Mouse (Mus musculus) embryonic facial prominence, embryonic 11.5 days (tissue): Measurements from ENCODE around the gene Sim2. TPM values are rescaled to one million over a fixed set of nuclear protein-coding genes. Genes with fewer than 3 reads are reported as not detected.
A peak's percentile ranks its signal among the peaks of the same experiment; 100 is the strongest.

Experiments
- ATAC-seq: fragments of 200-750 bp; cut with Nextera tagmentation; replicated peaks from 2 replicates; pipeline ENCODE4 v1.8.0; 2017; ENCODE audit warnings: low read depth; ENCODE audit not compliant: insufficient number of reproducible peaks, low FRiP score, low TSS enrichment
- DNase-seq: peaks from one replicate; pipeline ENCODE4 v3.0.0-alpha.2; 2015; ENCODE audit warnings: low spot score
- H3K27ac ChIP-seq: fragments of 300-500 bp; sonication (generic); replicated peaks from 2 replicates; pipeline ENCODE4 v1.5.1; 2014; ENCODE audit warnings: mild to moderate bottlenecking, low read depth, low read length, control low read depth
- H3K27me3 ChIP-seq: fragments of 300-500 bp; sonication (generic); 2 replicates; pipeline ENCODE4 v1.6.1; 2014; ENCODE audit warnings: mild to moderate bottlenecking, low read length, moderate library complexity, mixed read lengths; ENCODE audit not compliant: control insufficient read depth, insufficient read depth
- H3K36me3 ChIP-seq: fragments of 300-500 bp; sonication (generic); replicated peaks from 2 replicates; pipeline ENCODE4 v1.6.1; 2014; ENCODE audit warnings: low read depth, mild to moderate bottlenecking, low read length, moderate library complexity, mixed read lengths; ENCODE audit not compliant: control insufficient read depth, insufficient read depth
- H3K4me1 ChIP-seq: fragments of 300-500 bp; sonication (generic); 2 replicates; pipeline ENCODE4 v1.6.1; 2014; ENCODE audit warnings: low read length, mixed read lengths; ENCODE audit not compliant: control insufficient read depth, insufficient read depth
- H3K4me2 ChIP-seq: fragments of 300-500 bp; sonication (generic); 2 replicates; pipeline ENCODE4 v1.6.1; 2014; ENCODE audit warnings: low read depth, mild to moderate bottlenecking, control low read depth, low read length, moderate library complexity
- H3K4me3 ChIP-seq: fragments of 300-500 bp; sonication (generic); 2 replicates; pipeline ENCODE4 v1.5.1; 2014; ENCODE audit warnings: low read depth, low read length, control low read depth
- H3K9ac ChIP-seq: fragments of 300-500 bp; sonication (generic); replicated peaks from 2 replicates; pipeline ENCODE4 v1.6.1; 2014; ENCODE audit warnings: mild to moderate bottlenecking, control low read depth, low read length
- H3K9me3 ChIP-seq: fragments of 300-500 bp; sonication (generic); replicated peaks from 2 replicates; pipeline ENCODE4 v1.6.1; 2016; ENCODE audit warnings: mild to moderate bottlenecking, low read length, inconsistent platforms, mixed read lengths; ENCODE audit not compliant: control insufficient read depth
- WGBS: fragments of 180-500 bp; shearing (Covaris S2); extraction: QIAGEN DNeasy Blood & Tissue Kit; methylation state at CpG from one replicate; pipeline ENCODE4 v1.1.7; 2014; 5-methylcytosine and 5-hydroxymethylcytosine counted together
- microRNA-seq: library from miRNA; unstranded; fragments of <30 nt; microRNA quantifications from one replicate; pipeline ENCODE4, GENCODE M21; 2016; ENCODE audit warnings: borderline number of aligned reads
- polyA plus RNA-seq: library from polyadenylated mRNA; unstranded; fragments of >200 nt; fragmentation: Nextera tagmentation; extraction: Ambion mirVana; gene quantifications from 2 replicates; pipeline ENCODE4 v1.2.1, GENCODE M21; 2014

Gene Sim2
- polyA plus RNA-seq, 1 experiment from 2014 or later = 3.9 TPM

DNA sequence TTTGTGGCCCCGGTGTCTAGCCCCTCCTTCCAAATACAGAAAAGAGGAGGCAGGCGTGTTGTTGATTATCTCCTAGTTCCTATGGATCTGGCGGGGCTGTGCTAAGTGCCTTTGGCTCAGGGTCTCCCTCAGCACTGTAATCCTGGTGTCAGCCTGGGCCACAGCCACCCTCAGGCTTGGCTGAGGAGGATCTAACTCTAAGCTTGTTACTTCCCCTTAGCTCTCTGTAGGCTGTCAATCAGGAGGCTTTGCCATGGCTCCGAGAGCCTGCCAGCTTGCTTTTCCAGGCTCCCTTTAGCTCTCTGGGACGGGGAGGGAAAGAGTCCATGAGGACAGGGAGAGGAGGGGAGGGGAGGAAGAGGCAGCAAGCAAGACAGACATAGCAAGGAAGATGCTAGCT is 80.2 kb downstream of the Sim2 start:
- H3K4me2 ChIP-seq = no peak overlapping the region
- ATAC-seq (peak; percentile 50; the same call in 1 of the 2 replicates), DNase-seq (peak; percentile 39)
- H3K27ac ChIP-seq = no peak overlapping the region
- H3K9ac ChIP-seq = no peak overlapping the region
- no peak overlapping the region for H3K4me3 ChIP-seq
- no peaks in the 10 kb centered on the region for H3K27me3 ChIP-seq
- H3K36me3 ChIP-seq = no peaks in the 10 kb centered on the region
- 11% methylated on average over 5 of the region's 5 CpGs for whole genome bisulfite sequencing
- no peaks in the 10 kb centered on the region; the same call in 1 of the 2 replicates for H3K4me1 ChIP-seq
- H3K9me3 ChIP-seq = no peaks in the 10 kb centered on the region

DNA sequence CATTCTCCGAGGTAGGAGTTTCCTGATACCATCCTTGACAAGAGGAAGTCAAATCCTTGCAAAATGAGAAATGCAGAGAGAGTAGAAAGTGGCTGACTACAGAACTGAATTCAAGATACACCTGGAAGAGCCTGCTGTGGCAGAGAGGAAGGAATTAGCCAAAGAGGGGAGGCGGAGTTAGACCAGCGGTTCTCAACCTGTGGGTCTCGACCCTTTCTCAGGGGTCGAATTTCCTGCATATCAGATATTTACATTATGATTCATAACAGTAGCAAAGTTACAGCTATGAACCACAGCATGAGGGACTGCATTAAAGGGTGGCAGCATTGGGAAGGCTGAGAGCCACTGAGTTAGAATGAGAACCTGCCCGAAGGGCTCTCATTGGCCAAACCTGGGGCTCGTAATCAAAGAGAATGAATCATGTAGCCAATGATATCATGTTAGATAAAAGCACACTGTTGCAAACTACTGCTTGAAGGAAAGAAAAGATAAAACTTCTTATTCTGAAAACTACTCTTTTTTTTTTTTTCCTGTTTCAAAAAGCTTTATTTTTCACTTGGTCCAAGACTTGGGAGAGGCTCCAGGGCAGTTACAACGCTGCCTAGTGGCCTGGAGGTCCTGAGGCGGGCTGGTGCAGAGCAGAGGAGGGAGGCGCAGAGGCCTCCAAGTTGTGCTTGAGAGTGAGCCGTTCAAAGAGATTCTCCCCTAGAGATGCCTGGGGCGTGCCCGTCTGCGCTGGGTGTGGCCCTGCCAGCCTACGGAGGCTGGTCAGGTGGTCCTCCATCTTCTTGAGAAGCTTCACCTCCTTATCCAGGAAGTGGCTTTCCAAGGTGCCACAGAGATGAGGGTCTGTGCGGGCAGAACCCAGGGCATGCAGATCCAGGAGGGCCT is 84.2 kb downstream of the Sim2 start:
- no peak overlapping the region for H3K4me3 ChIP-seq
- no peak for DNase-seq
- no peaks in the 10 kb centered on the region; the same call in 1 of the 2 replicates for H3K4me1 ChIP-seq
- H3K9ac ChIP-seq = no peak overlapping the region
- no peak overlapping the region for H3K27ac ChIP-seq
- H3K4me2 ChIP-seq = no peak overlapping the region
- no peaks in the 10 kb centered on the region for H3K9me3 ChIP-seq
- 85% methylated on average over 16 of the region's 16 CpGs for WGBS
- ATAC-seq = no peak
- no peaks in the 10 kb centered on the region for H3K27me3 ChIP-seq
- H3K36me3 ChIP-seq = no peaks in the 10 kb centered on the region

DNA sequence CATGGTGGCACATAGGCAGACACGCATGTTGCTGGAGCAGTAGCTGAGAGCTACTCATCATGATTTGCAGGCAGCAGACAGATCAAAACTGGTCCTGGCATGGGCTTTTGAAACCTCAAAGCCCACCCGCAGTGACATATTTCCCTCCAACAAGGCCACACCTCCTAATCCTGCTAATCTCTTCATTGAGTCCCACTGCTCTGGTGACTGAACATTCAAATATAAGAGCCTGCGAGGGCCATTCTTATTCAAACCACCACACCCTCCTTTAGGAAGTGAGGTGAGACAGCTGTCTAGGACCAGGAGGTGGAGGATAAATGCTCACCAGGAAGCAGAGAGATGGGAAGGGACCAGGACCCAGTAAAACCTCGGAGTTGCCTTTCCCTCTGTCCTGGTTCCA is 85.5 kb downstream of the Sim2 start:
- Histone ChIP-seq H3K4me3 (no peak overlapping the region), H3K4me1 (no peaks in the 10 kb centered on the region), H3K36me3 (no peaks in the 10 kb centered on the region), H3K4me2 (no peak overlapping the region), H3K27ac (no peak overlapping the region), H3K9me3 (no peaks in the 10 kb centered on the region), H3K9ac (no peak overlapping the region), H3K27me3 (no peaks in the 10 kb centered on the region)
- no peak for ATAC-seq
- WGBS = 42% methylated on average over 4 of the region's 4 CpGs
- no peak for DNase-seq

DNA sequence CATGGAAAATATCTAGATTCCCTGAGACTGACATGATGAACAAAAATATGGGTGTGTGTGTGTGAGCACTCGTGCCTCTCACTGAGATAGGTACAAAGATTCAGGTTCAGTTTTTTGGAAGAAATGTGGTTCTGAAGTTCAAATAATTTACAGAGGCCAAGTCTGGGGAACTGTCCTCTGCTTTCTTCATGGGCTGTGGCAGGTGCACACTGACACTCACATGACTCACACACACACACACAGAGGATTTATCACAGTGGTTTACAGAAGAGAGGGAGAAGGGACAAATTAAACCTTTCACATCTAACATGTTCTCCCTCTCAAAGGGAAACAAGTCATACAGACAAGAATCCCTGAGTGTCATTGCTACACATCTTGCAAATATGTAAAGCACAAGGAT is 88.6 kb downstream of the Sim2 start:
- whole genome bisulfite sequencing = 85% methylated on average over 1 of the region's 1 CpGs
- Histone ChIP-seq H3K4me1 (no peaks in the 10 kb centered on the region), H3K9ac (no peak overlapping the region), H3K36me3 (no peaks in the 10 kb centered on the region), H3K4me3 (no peak overlapping the region), H3K27ac (no peak overlapping the region), H3K4me2 (no peak overlapping the region), H3K9me3 (no peaks in the 10 kb centered on the region), H3K27me3 (peaks cover 4% of the 10 kb centered on the region; the same call in 1 of the 2 replicates)
- DNase-seq = no peak
- no peak for ATAC-seq

DNA sequence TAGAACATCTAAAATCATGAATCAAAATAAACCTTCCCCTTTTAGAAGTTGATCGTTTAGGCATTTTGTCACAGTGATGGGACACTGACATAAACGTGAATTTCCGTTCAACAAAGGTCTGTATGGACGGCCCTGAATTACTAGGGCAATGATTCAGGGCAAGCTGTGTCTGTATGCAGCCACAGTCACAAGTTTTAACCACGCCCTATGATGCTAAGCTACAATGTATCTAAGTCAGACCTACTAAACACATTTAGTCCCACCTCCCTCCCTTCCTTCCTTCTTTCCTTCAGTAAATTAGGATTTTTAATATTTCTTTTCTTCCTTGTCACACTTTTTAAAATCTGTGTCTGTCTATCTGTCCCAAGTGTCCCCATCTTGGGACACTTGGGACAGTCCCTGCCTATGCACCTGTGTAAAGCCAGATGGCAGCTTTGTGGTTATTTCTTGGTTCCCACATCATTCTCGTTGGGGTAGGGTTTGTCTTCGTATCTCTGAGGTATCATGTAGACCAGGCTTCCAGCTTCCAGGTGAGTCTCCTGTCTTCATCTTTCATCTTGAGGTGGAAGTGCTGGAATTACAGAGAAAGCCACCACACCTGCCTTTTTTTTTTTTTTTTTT is 90.7 kb downstream of the Sim2 start:
- WGBS = 73% methylated on average over 7 of the region's 7 CpGs
- DNase-seq (no peak), ATAC-seq (no peak)
- no peak overlapping the region for H3K4me2 ChIP-seq
- no peak overlapping the region for H3K27ac ChIP-seq
- H3K9me3 ChIP-seq = no peaks in the 10 kb centered on the region
- H3K27me3 ChIP-seq = peaks cover 6% of the 10 kb centered on the region
- H3K36me3 ChIP-seq = no peaks in the 10 kb centered on the region
- no peak overlapping the region for H3K4me3 ChIP-seq
- H3K9ac ChIP-seq = no peak overlapping the region
- H3K4me1 ChIP-seq = no peaks in the 10 kb centered on the region

Small RNA genes lying within 50 kb of the gene (microRNA-seq; reads per million reads assigned to microRNA genes)
- gene Gm23062 = not detected

Other genes starting within 250 kb of the Sim2 start
- 130 and 138 TPM in 2 replicates for gene Chaf1b, start 201.0 kb upstream of the Sim2 start, polyA plus RNA-seq
- 0.33 TPM in 1 of 2 replicates, not detected in the other for gene Cldn14, start 76.1 kb upstream of the Sim2 start, polyA plus RNA-seq
- gene Hlcs, start 228.6 kb downstream of the Sim2 start, polyA plus RNA-seq = 7.4 and 8.6 TPM in 2 replicates
- 5.2 and 6.3 TPM in 2 replicates for gene Ripply3, start 243.5 kb downstream of the Sim2 start, polyA plus RNA-seq